Mouse (Mus musculus) midbrain, postnatal 0 days (tissue): ENCODE data around the gene 4930539E08Rik. TPM values are rescaled to one million over a fixed set of nuclear protein-coding genes. Genes with fewer than 3 reads are reported as not detected.
A peak's percentile ranks its signal among the peaks of the same experiment; 100 is the strongest.

Source experiments
- ATAC-seq: fragments of 200-750 bp; cut with Nextera tagmentation; 2 replicates; pipeline ENCODE4 v1.8.0; 2017; ENCODE audit warnings: moderate number of reproducible peaks, mild to moderate bottlenecking, moderate TSS enrichment, moderate library complexity; ENCODE audit not compliant: low FRiP score
- DNase-seq: peaks from one replicate; pipeline ENCODE4 v3.0.0-alpha.2; 2015; ENCODE audit warnings: low spot score
- H3K27ac ChIP-seq: fragments of 300-500 bp; sonication (generic); 2 replicates; pipeline ENCODE4 v1.5.1; 2014; ENCODE audit warnings: low read depth, mild to moderate bottlenecking, low read length, mixed read lengths
- H3K27me3 ChIP-seq: fragments of 300-500 bp; sonication (generic); 2 replicates; pipeline ENCODE4 v1.6.1; 2014; ENCODE audit warnings: low read length, control low read depth, mixed read lengths; ENCODE audit not compliant: insufficient read depth
- H3K36me3 ChIP-seq: fragments of 300-500 bp; sonication (generic); 2 replicates; pipeline ENCODE4 v1.6.1; 2014; ENCODE audit warnings: low read length, control low read depth, mixed read lengths; ENCODE audit not compliant: insufficient read depth
- H3K4me1 ChIP-seq: fragments of 300-500 bp; sonication (generic); 2 replicates; pipeline ENCODE4 v1.6.1; 2014; ENCODE audit warnings: mild to moderate bottlenecking, control low read depth, antibody characterized with exemption, low read length, mixed read lengths; ENCODE audit not compliant: insufficient read depth
- H3K4me2 ChIP-seq: fragments of 300-500 bp; sonication (generic); 2 replicates; pipeline ENCODE4 v1.6.1; 2014; ENCODE audit warnings: low read depth, mild to moderate bottlenecking, low read length, mixed read lengths; ENCODE audit not compliant: poor library complexity, severe bottlenecking
- H3K4me3 ChIP-seq: fragments of 300-500 bp; sonication (generic); 2 replicates; pipeline ENCODE4 v1.5.1; 2014; ENCODE audit warnings: low read depth, mild to moderate bottlenecking, low read length, moderate library complexity
- H3K9ac ChIP-seq: fragments of 300-500 bp; sonication (generic); replicated peaks from 2 replicates; pipeline ENCODE4 v1.6.1; 2014; ENCODE audit warnings: mild to moderate bottlenecking, low read length, moderate library complexity, mixed read lengths; ENCODE audit not compliant: poor library complexity, severe bottlenecking
- H3K9me3 ChIP-seq: fragments of 300-500 bp; sonication (generic); 2 replicates; pipeline ENCODE4 v1.6.1; 2016; ENCODE audit warnings: low read length, control low read depth
- CTCF ChIP-seq: IDR thresholded peaks from 2 replicates; pipeline ENCODE4 v1.5.1; 2016; ENCODE audit warnings: antibody characterized with exemption, mild to moderate bottlenecking
- WGBS: fragments of 180-500 bp; shearing (Covaris S2); extraction: QIAGEN DNeasy Blood & Tissue Kit; methylation state at CpG from one replicate; pipeline ENCODE4 v1.1.7; 2014; 5-methylcytosine and 5-hydroxymethylcytosine counted together
- polyA plus RNA-seq: library from polyadenylated mRNA; unstranded; fragments of >200 nt; fragmentation: Nextera tagmentation; extraction: Ambion mirVana; gene quantifications from 2 replicates; pipeline ENCODE4 v1.2.1, GENCODE M21; 2015
- total RNA-seq: library from RNA; depleted of rRNA; stranded (reverse); fragments of >200 nt; gene quantifications from 2 replicates; pipeline ENCODE4 v1.2.3, GENCODE M21; 2014

The 4930539E08Rik gene
- total and polyA plus RNA-seq, 2 experiments from 2014 or later, result 4.5 to 9.8 TPM

DNA sequence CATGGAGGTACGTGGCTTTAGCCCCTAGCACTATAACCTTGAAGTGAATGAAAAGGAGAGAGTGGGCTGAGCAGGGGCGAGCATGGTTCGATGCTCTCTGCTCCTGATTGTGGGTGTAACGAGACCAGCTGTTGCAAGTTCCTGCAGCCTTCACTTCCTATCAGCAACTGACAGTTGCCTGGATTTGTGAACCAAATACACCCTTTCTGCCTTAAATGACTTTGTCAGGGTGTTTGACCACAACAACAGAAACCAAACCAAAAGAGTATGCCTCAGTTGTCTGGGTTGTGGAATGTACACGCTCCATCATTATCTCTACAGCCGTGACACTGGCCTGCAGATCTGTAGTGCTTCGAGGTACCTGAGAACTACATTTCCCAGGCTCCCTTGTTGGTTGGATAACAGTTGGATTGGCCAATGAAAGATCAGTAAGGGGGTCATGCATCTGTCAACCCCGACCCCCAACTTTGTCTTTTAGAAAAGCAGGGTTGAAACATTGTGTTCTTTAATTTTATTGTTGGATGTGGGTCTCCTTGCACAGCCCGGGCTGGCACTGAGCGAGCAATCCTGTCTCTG is 31.1 kb downstream of the 4930539E08Rik start:
- DNase-seq, result no peak
- H3K27me3 ChIP-seq, result no peaks in the 10 kb centered on the region
- H3K36me3 ChIP-seq, result no peaks in the 10 kb centered on the region
- peaks cover 6% of the 10 kb centered on the region; the same call in 1 of the 2 replicates for H3K4me1 ChIP-seq
- H3K27ac ChIP-seq, result no peak overlapping the region
- no peak overlapping the region for H3K4me3 ChIP-seq
- H3K9me3 ChIP-seq, result peaks cover 10% of the 10 kb centered on the region; the same call in 1 of the 2 replicates
- no peak for TF ChIP-seq CTCF
- ATAC-seq, result no peak
- H3K9ac ChIP-seq, result no peak overlapping the region
- H3K4me2 ChIP-seq, result no peak overlapping the region
- WGBS, result 77% methylated on average over 10 of the region's 10 CpGs

DNA sequence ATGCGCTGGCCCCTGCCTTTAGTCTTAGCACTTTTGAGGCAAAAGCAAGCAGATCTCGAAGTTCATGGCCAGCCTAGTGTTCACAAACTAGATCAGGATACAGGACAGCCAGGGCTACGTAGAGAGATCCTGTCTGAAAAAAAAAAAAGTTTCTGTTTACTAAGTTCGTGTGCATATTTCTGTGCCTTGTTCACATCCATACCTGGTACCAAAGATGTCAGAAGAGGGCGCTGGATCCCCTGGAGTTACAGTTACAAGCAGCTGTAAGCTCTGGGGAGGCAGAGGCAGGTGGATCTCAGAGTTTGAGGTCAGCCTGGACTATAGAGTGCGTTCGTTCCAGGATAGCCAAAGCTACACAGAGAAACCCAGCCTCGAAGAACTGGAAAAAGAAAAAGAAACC is 32.3 kb downstream of the 4930539E08Rik start:
- H3K4me2 ChIP-seq, result peak overlapping the region; percentile 34
- ATAC-seq, result no peak
- no peaks in the 10 kb centered on the region for H3K36me3 ChIP-seq
- H3K27me3 ChIP-seq, result no peaks in the 10 kb centered on the region
- peaks cover under 1% of the 10 kb centered on the region; the same call in 1 of the 2 replicates for H3K9me3 ChIP-seq
- no peak overlapping the region for H3K4me3 ChIP-seq
- WGBS, result 58% methylated on average over 8 of the region's 8 CpGs
- H3K9ac ChIP-seq, result no peak overlapping the region
- H3K4me1 ChIP-seq, result peaks cover 6% of the 10 kb centered on the region; the same call in 1 of the 2 replicates
- no peak for DNase-seq
- TF ChIP-seq CTCF, result peak; percentile 53
- H3K27ac ChIP-seq, result no peak overlapping the region

DNA sequence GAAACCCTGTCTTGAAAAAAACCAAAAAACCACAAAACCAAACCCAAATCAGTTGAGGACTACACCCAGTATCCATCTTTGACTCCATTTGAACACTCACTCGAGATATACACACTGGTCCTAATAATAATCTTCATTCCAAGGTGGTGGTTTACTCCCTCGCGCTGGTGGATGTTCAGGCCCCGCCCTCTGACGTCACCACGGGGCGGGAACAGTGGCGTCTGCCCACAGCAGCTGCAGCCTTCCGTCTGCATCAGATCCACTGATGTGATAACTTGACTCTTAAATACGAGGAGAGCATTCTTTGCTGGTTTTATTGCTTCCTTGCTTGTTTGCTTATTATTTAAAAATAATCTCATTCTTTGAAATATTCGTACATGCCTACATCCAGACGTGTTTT is 32.8 kb downstream of the 4930539E08Rik start:
- Histone ChIP-seq H3K9ac (no peak overlapping the region), H3K4me1 (peaks cover 6% of the 10 kb centered on the region; the same call in 1 of the 2 replicates), H3K9me3 (no peaks in the 10 kb centered on the region), H3K4me3 (peak overlapping the region; percentile 20), H3K27ac (no peak overlapping the region), H3K4me2 (peak overlapping the region; percentile 34), H3K27me3 (no peaks in the 10 kb centered on the region), H3K36me3 (no peaks in the 10 kb centered on the region)
- peak; percentile 67; the same call in 1 of the 2 replicates for ATAC-seq
- WGBS, result 2% methylated on average over 12 of the region's 12 CpGs
- no peak for TF ChIP-seq CTCF
- peak; percentile 78 for DNase-seq

DNA sequence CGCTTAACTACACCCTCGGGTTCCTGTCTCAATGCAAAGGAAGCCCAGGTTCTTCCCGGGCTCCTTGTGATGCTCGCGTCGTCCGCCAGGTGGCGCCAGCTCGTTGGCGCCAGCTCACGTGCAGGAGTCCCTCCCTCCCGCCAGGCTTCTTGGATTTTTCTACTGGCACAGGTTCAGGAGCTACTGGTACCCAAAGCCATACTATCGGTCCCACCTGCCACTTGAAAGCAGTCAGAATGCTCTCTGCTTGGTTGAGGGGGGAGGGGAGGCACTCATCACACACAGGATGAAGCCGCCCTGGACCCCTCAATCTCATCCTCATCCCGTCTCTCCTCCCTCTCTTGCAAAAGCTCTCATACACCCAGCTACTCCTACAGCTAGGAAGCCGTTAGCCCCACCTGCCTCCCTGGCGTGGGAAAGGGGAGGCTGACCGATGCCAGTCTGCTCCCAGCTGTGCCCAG is 35.2 kb downstream of the 4930539E08Rik start:
- Histone ChIP-seq H3K4me1 (peaks cover 6% of the 10 kb centered on the region; the same call in 1 of the 2 replicates), H3K4me3 (no peak overlapping the region), H3K4me2 (peak overlapping the region; percentile 34), H3K27me3 (no peaks in the 10 kb centered on the region), H3K9ac (0 out of 2 replicates have a peak overlapping the region, but pooled peaks have one; percentile 33), H3K9me3 (no peaks in the 10 kb centered on the region), H3K27ac (no peak overlapping the region), H3K36me3 (no peaks in the 10 kb centered on the region)
- 7% methylated on average over 18 of the region's 18 CpGs for WGBS
- DNase-seq, result peak; percentile 83
- TF ChIP-seq CTCF, result peak; percentile 97
- no peak for ATAC-seq

DNA sequence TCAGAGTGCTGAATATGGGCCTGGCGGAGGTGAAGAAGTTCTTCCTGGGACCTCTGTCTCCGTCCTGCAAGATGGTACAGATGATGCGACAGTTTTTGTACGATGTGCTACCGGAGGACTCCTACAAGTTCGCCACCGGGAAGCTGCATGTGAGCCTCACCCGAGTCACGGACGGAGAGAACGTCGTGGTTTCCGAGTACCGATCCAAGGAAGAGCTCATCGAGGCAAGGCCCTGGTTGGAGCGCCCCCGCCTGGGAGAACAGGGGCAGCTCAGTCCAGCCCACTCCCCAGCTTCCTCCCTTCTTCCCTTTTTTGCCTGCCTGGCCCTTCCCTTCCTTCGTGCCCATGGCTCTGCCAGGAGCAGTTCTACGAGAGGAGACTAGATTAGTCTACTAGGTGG is 38.3 kb downstream of the 4930539E08Rik start:
- Histone ChIP-seq H3K36me3 (no peaks in the 10 kb centered on the region), H3K9me3 (no peaks in the 10 kb centered on the region), H3K9ac (no peak overlapping the region), H3K27ac (no peak overlapping the region), H3K4me1 (peaks cover 6% of the 10 kb centered on the region; the same call in 1 of the 2 replicates), H3K4me2 (no peak overlapping the region), H3K4me3 (no peak overlapping the region), H3K27me3 (no peaks in the 10 kb centered on the region)
- TF ChIP-seq CTCF, result peak; percentile 58
- ATAC-seq, result no peak
- peak; percentile 43 for DNase-seq
- WGBS, result 24% methylated on average over 19 of the region's 19 CpGs

DNA sequence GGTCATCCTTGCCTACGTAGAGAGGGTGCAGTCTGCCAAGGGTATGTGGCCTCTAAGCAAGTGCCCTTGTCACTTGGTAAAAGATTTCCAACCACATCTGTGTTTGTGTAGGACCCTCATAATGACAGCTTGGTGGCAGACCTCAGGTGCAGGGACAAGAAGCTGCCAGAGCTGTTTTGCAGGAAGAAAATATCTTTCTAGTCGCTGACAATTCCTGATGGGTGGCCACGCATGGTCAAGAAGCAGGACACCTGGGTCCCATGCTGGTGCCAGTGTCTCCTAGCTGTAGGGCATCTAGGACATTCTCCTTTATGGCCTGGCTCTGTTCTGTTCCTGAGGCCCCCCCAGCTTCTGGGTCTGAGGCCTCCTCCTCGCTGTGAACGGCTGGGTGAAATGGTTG is 38.8 kb downstream of the 4930539E08Rik start:
- DNase-seq, result no peak
- Histone ChIP-seq H3K4me3 (no peak overlapping the region), H3K9ac (no peak overlapping the region), H3K36me3 (no peaks in the 10 kb centered on the region), H3K9me3 (no peaks in the 10 kb centered on the region), H3K27ac (no peak overlapping the region), H3K4me2 (no peak overlapping the region), H3K4me1 (peaks cover 6% of the 10 kb centered on the region; the same call in 1 of the 2 replicates), H3K27me3 (no peaks in the 10 kb centered on the region)
- 66% methylated on average over 5 of the region's 5 CpGs for WGBS
- no peak for TF ChIP-seq CTCF
- no peak for ATAC-seq
